Mouse (Mus musculus) kidney, adult 2 months (tissue): ENCODE data around the gene Pou4f1. TPM values are rescaled to one million over a fixed set of nuclear protein-coding genes. Genes with fewer than 3 reads are reported as not detected.

ENCODE experiments used
- DNase-seq: peaks from one replicate; pipeline ENCODE4 v3.0.0; 2021
- H3K27ac ChIP-seq: fragments of 200-500 bp; 2 replicates; pipeline ENCODE4 v1.5.1; 2012; ENCODE audit warnings: low read depth, low read length, control low read depth, inconsistent platforms; ENCODE audit not compliant: insufficient read depth
- H3K27me3 ChIP-seq: fragments of 200-500 bp; replicated peaks from 2 replicates; pipeline ENCODE4 v1.6.1; 2012; ENCODE audit warnings: mild to moderate bottlenecking, moderate library complexity, low read length, inconsistent platforms; ENCODE audit not compliant: control insufficient read depth, insufficient read depth
- H3K36me3 ChIP-seq: fragments of 200-500 bp; 2 replicates; pipeline ENCODE4 v1.6.1; 2012; ENCODE audit warnings: mild to moderate bottlenecking, moderate library complexity, low read length, inconsistent platforms; ENCODE audit not compliant: control insufficient read depth, insufficient read depth
- H3K4me1 ChIP-seq: fragments of 200-500 bp; 2 replicates; pipeline ENCODE4 v1.6.1; 2011; ENCODE audit warnings: low read length; ENCODE audit not compliant: control insufficient read depth, insufficient read depth
- H3K4me3 ChIP-seq: fragments of 200-500 bp; 2 replicates; pipeline ENCODE4 v1.5.1; 2011; ENCODE audit warnings: mild to moderate bottlenecking, low read depth, low read length, control low read depth; ENCODE audit not compliant: insufficient read depth
- CTCF ChIP-seq: fragments of 200-500 bp; conservative IDR thresholded peaks from 2 replicates; pipeline ENCODE4 v1.5.1; 2011; ENCODE audit warnings: low read depth, mild to moderate bottlenecking, control low read depth, low read length, moderate library complexity, mixed read lengths; ENCODE audit not compliant: insufficient read depth, insufficient read length
- POLR2A ChIP-seq: fragments of 200-500 bp; IDR thresholded peaks from one replicate; pipeline ENCODE4 v1.6.1; 2011; ENCODE audit warnings: low read depth, low read length, control low read depth
- WGBS: fragments of 180-500 bp; shearing (Covaris S2); methylation state at CpG from one replicate; pipeline ENCODE4 v1.1.7; 2018; 5-methylcytosine and 5-hydroxymethylcytosine counted together
- polyA plus RNA-seq: library from polyadenylated mRNA; depleted of rRNA; stranded (reverse); fragments of >200 nt; gene quantifications from 2 replicates; pipeline ENCODE4 v1.2.3, GENCODE M21; 2012

Pou4f1 gene
- polyA plus RNA-seq, 1 experiment: not detected

DNA sequence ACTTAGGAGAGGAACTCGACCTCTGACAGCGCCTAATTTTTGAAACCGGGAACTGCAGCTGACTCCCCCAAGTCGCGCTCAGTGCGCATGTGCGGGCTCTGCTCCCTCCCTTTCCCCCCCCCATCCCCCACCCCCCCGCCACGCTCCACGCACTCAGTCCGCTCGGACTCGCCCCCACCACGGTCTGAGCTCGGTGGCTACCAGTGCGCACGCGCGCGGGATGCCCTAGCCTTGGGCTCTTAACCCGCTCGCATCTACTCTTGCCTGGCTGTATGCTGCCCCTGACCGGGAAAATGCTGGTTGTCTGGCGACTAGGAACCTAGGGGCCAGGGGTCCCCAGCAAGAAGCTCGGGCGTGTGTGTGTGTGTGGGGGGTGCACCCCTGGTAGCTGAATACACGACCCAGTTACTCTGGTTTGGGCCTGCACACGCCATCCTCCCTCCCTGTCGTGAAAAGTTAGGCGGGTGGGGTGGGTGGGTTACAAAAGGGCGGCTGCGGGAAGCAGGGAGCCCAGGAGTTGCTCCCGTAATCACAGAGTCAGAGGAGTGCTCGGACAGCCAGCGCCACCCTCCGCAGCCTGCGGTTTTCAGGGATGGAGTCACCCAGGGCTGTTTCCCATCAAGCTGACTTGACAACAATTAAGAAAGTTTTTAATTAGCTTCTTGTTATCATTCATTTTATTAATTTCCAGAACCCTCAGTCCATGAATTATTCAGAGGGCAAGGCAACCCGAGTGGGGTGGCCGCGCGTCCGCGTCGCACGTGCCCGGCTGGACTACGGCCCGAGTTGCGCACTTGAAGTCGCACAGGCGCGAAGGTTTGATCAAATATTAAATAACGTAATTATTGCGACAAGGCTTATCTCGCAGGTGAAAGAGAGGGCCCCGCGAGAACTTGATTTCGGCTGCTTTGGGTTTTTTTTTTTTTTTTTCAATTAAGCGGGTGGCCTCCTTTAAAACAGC, 7.2 kb downstream of the Pou4f1 start:
- H3K4me3 ChIP-seq: no peak overlapping the region
- no peak overlapping the region for H3K27ac ChIP-seq
- DNase-seq: no peak
- no peaks in the 10 kb centered on the region for H3K4me1 ChIP-seq
- H3K36me3 ChIP-seq: no peaks in the 10 kb centered on the region
- WGBS: 4% methylated on average over 59 of the region's 59 CpGs
- no peak for TF ChIP-seq POLR2A
- no peak for TF ChIP-seq CTCF
- peaks cover 20% of the 10 kb centered on the region for H3K27me3 ChIP-seq

DNA sequence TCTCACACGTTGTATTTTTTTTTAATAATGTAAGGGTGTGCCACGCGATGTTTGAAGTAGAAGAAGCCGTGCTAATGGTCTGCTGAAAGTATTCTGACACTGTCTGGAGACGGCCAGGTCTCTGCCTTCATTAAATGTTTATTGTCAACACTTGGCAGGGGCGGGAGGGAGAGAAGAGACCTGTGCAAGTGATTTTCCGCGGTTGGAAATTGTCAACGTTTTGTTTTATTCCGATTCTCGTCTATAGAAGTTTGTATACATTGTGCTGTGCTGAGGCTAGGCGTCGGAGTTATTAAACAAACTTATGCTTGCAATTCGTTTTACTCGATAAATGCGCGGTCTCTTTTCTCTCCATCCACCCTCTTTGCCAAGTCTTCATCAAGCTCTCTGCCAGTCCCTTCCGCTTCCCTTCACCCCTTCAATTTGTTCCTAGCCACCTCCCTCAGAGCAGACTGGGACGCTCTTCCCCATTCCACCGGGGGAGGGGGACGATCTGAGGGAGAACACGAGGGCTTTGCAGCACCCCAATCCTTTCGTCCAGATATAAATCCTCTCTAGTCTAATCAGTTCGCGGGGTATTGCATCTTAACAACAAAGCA, 8.2 kb downstream of the Pou4f1 start:
- H3K27ac ChIP-seq: no peak overlapping the region
- DNase-seq: no peak
- 4% methylated on average over 25 of the region's 25 CpGs for WGBS
- H3K4me1 ChIP-seq: no peaks in the 10 kb centered on the region
- H3K4me3 ChIP-seq: no peak overlapping the region
- peaks cover 14% of the 10 kb centered on the region for H3K27me3 ChIP-seq
- TF ChIP-seq CTCF (no peak), POLR2A (no peak)
- H3K36me3 ChIP-seq: no peaks in the 10 kb centered on the region

DNA sequence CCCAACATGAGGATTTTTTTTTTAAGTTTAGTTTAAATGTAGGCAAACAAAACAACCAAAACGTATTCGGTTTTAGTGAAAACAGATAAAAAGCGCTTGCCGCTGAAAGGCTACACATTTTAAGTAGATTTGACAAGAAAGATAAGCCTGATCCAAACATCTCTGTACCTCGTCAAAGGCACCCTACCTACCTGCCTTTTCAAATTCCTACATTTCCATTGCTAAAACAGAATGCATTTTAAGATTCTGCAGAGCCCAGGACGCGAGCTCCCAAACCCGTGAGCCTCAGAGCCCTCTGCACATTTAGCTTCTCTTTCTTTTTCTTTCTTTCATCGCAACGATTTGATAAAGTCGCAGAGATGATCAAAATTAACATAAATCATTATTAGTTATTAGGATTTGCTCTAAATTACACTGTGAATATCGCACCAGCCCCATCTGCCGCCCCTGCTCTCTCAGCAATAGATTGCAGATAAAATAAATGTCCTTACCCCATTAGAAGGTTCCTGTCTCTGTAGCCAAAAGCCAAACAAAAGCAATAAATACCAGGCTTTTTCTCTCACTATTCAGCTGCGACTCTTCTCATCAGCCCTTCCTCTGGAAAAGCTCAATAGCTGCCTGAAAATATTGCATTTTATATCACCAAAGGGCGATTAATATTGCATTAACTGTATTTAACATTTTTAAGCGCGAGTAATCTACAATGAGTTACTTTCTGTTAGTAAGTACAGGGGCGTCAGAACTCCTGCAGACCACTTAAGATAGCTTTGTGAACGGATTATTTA, 8.9 kb downstream of the Pou4f1 start:
- TF ChIP-seq CTCF (no peak), POLR2A (no peak)
- no peaks in the 10 kb centered on the region for H3K4me1 ChIP-seq
- H3K36me3 ChIP-seq: no peaks in the 10 kb centered on the region
- H3K27me3 ChIP-seq: peaks cover 14% of the 10 kb centered on the region
- WGBS: 8% methylated on average over 19 of the region's 19 CpGs
- DNase-seq: no peak
- no peak overlapping the region for H3K27ac ChIP-seq
- no peak overlapping the region for H3K4me3 ChIP-seq

DNA sequence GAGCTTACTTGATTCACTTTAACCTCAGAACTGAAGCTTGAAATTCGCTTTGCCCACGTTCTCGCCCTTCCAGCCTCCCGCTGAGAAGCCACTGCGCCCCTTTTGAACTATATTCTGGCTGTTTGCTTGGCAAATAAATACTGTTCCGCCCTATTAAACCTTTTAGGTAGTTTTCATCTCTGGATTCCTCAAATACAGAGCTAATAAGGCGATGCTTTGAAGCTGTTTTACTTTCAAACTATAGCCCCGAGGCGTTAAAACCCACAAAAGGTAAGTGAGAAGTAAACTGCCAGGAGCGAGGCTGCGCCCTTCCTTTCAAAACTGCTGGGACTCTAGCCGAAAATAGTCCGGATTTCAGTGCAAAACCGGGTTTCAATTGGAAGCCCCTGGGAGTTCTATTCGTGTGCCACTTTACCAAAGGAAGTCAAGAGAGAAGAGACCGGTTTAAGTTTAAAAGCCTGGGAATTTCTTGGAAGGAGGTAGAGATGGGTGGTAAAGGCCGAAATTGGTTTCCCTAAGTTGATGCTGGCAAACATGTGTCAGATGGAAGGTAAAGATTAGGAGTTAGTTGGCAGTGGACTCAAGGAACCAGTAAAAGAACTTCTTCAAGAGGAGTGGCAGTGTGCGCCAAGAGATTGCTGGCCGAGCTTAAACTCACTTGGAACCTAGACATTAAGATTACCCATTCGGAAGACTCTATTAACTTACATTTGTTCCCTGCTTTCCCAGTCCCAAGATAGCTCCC, 9.7 kb downstream of the Pou4f1 start:
- H3K27ac ChIP-seq: no peak overlapping the region
- H3K4me1 ChIP-seq: no peaks in the 10 kb centered on the region
- no peak overlapping the region for H3K4me3 ChIP-seq
- TF ChIP-seq POLR2A (no peak), CTCF (no peak)
- H3K27me3 ChIP-seq: peaks cover 14% of the 10 kb centered on the region
- no peaks in the 10 kb centered on the region for H3K36me3 ChIP-seq
- WGBS: 6% methylated on average over 20 of the region's 20 CpGs
- DNase-seq: no peak

DNA sequence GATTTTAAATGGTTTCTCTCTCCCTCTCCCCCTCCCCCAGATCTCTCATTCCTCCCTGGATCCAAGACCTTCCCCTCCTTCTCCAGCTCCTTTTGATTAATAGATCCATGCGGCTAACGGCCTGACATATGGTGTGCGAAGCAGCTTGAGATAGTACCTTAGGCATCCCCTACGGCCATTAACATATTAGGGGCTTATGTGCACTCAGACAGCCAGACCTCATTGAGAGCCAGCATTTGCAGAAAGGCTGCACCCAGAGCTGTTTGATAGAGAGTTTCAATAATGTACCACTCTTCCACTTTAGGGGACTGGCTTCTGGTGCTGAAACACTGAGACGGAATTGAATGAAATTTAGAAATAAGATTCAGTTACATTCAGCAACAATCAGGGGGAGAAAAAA, 10.8 kb downstream of the Pou4f1 start:
- no peaks in the 10 kb centered on the region for H3K36me3 ChIP-seq
- TF ChIP-seq CTCF (no peak), POLR2A (no peak)
- no peak for DNase-seq

DNA sequence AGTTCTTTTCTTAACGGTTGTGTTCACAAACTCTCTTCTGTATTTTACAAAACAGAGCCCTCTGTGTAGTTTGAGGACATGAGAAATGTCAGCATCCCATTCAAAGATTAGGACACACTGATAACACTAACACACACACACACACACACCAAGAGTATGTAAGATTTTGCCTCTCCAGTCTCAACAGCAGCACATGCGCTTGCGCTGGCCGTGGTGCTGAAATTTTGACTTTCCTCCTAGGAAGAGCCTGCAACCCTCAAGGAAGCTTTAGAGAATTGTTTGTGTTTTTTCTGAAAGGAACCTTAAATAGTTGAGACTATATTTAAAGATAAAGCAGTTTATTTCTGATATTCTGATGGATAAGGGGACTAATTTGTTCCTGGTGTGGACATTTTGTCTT, 14.0 kb downstream of the Pou4f1 start:
- no peak overlapping the region for H3K4me3 ChIP-seq
- TF ChIP-seq CTCF (no peak), POLR2A (no peak)
- no peak overlapping the region for H3K27ac ChIP-seq
- WGBS: 10% methylated on average over 4 of the region's 4 CpGs
- peaks cover 2% of the 10 kb centered on the region for H3K27me3 ChIP-seq
- H3K36me3 ChIP-seq: no peaks in the 10 kb centered on the region
- DNase-seq: peak; percentile 45
- H3K4me1 ChIP-seq: no peaks in the 10 kb centered on the region

More for the DNA sequence above, 10.8 kb downstream of the Pou4f1 start:
- no peak overlapping the region for H3K27ac ChIP-seq
- H3K4me1 ChIP-seq: no peaks in the 10 kb centered on the region
- no peak overlapping the region for H3K4me3 ChIP-seq
- 5% methylated on average over 5 of the region's 5 CpGs for WGBS
- H3K27me3 ChIP-seq: peaks cover 14% of the 10 kb centered on the region
